Comparison of ENCODE assay signal across 9 mouse cellular contexts in the genomic region with DNA sequence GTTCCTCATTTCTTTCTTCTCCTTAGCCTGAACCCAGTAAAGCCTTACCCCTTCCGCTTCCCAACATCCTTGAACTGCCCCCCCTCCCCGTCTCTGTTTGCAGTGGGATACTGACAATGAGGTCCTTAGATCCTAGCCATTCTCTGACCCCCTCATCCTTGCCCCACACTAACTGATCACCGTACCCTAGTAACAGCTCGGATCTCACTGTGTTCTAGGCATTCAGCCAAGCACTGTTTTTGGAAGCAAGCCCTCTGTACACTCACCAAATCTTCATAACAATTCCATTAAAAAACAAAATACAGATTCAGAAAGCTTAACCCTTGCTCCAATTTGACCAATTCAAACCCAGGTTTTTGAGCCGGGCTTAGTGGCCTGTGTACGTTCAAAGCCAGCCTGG. TPM values are rescaled to one million over a fixed set of nuclear protein-coding genes. Genes with fewer than 3 reads are reported as not detected.
A peak's percentile ranks its signal among the peaks of the same experiment; 100 is the strongest.
DNase-seq lines count a peak whose midpoint lies in the region; ATAC-seq and TF ChIP-seq lines count a peak whose summit lies in the region.
"Had no signal": no experiment of that assay in that cellular context is flagged by ENCODE, and none has a peak within 500 bp of the region (broad histone marks: within the 10 kb centered on the region; RNA-seq: fewer than 3 reads in every experiment).

No protein-coding gene starts in this region.

- DNase-seq in right cerebral cortex, postnatal 4 days, result peak; percentile 47
- DNase-seq in right cerebral cortex, postnatal 36 days (ENCODE audit: low spot score in 2 of 2), result no peak
- DNase-seq in ovary, postnatal 36 days (ENCODE audit: low spot score), result no peak
- no peak for DNase-seq in kidney, postnatal 14 days
- no peak for DNase-seq in embryo, embryonic 9.5 days (ENCODE audit: extremely low spot score)

- H3K9ac ChIP-seq in hindbrain, embryonic 15.5 days, result peak overlapping the region; percentile 22
- peak overlapping the region; percentile 56 for H3K9ac ChIP-seq in neural tube, embryonic 15.5 days (replicated peaks)
- H3K9ac ChIP-seq: liver, embryonic 12.5 days had no signal

- 41% methylated on average over 6 of the region's 6 CpGs for WGBS in hindbrain, embryonic 15.5 days
- WGBS in neural tube, embryonic 15.5 days, result 52% methylated on average over 6 of the region's 6 CpGs

- ATAC-seq in hindbrain, embryonic 15.5 days (ENCODE audit: low FRiP score, low read depth), result no peak
- no peak for ATAC-seq in neural tube, embryonic 15.5 days (ENCODE audit: low FRiP score)

- TF ChIP-seq POLR2A in cortical plate, adult 2 months (IDR thresholded peaks at IDR 0.05; ENCODE audit: extremely low read depth, insufficient read depth, low read length), result no peak

- H3K4me3 ChIP-seq in cortical plate, adult 2 months (ENCODE audit: insufficient read depth, low read length), result peak overlapping the region; percentile 43
- peak overlapping the region; percentile 70 for H3K4me3 ChIP-seq in hindbrain, embryonic 15.5 days
- H3K4me3 ChIP-seq in neural tube, embryonic 15.5 days (replicated peaks), result peak overlapping the region; percentile 73
- H3K4me3 ChIP-seq: liver, embryonic 12.5 days had no signal

- H3K27ac ChIP-seq in cortical plate, adult 2 months (ENCODE audit: insufficient read depth, low read length), result peak overlapping the region; percentile 33; the same call in 1 of the 2 replicates
- peak overlapping the region; percentile 75 for H3K27ac ChIP-seq in hindbrain, embryonic 15.5 days (replicated peaks)
- H3K27ac ChIP-seq in neural tube, embryonic 15.5 days (replicated peaks), result peak overlapping the region; percentile 73
- H3K27ac ChIP-seq: liver, embryonic 12.5 days had no signal

- TF ChIP-seq CTCF in cortical plate, adult 2 months (IDR thresholded peaks at IDR 0.05; ENCODE audit: extremely low read depth, insufficient read depth, low read length), result no peak

- no peaks in the 10 kb centered on the region for H3K9me3 ChIP-seq in hindbrain, embryonic 15.5 days
- H3K9me3 ChIP-seq in neural tube, embryonic 15.5 days (replicated peaks), result no peaks in the 10 kb centered on the region
- H3K9me3 ChIP-seq: liver, embryonic 12.5 days had no signal

- peaks cover 10% of the 10 kb centered on the region for H3K27me3 ChIP-seq in hindbrain, embryonic 15.5 days
- peaks cover 14% of the 10 kb centered on the region for H3K27me3 ChIP-seq in neural tube, embryonic 15.5 days (replicated peaks)

- H3K4me2 ChIP-seq in hindbrain, embryonic 15.5 days, result peak overlapping the region; percentile 92
- H3K4me2 ChIP-seq in neural tube, embryonic 15.5 days, result peak overlapping the region; percentile 90
- H3K4me2 ChIP-seq: liver, embryonic 12.5 days had no signal

- 0 out of 2 replicates have a peak, but pooled peaks cover 1% of the 10 kb centered on the region for H3K4me1 ChIP-seq in cortical plate, adult 2 months (ENCODE audit: control insufficient read depth, insufficient read depth, low read length)
- H3K4me1 ChIP-seq in hindbrain, embryonic 15.5 days (replicated peaks), result peaks cover 55% of the 10 kb centered on the region
- peaks cover 52% of the 10 kb centered on the region for H3K4me1 ChIP-seq in neural tube, embryonic 15.5 days

- peaks cover 7% of the 10 kb centered on the region; the same call in 1 of the 2 replicates for H3K36me3 ChIP-seq in hindbrain, embryonic 15.5 days
- H3K36me3 ChIP-seq in neural tube, embryonic 15.5 days, result peaks cover 7% of the 10 kb centered on the region; the same call in 1 of the 2 replicates
- H3K36me3 ChIP-seq: liver, embryonic 12.5 days had no signal

RNA-seq across cellular contexts. Expression of a gene that starts 3.8 kb away (rescaled TPM):
- polyA plus RNA-seq in cortical plate, adult 2 months (2012; rRNA removed), result 54.9 and 62.0 TPM in 2 replicates
- 6.7 and 6.8 TPM in 2 replicates for polyA plus RNA-seq in hindbrain, embryonic 15.5 days (2015; fragmentation: Nextera tagmentation; extraction: Ambion mirVana)
- polyA plus RNA-seq in neural tube, embryonic 15.5 days (2015; fragmentation: Nextera tagmentation; extraction: Ambion mirVana), result 7.2 and 8.0 TPM in 2 replicates

RNA-seq across cellular contexts. Expression of a gene that starts 22.1 kb away (rescaled TPM):
- polyA plus RNA-seq in cortical plate, adult 2 months (2012; rRNA removed), result 0.26 and 0.61 TPM in 2 replicates
- polyA plus RNA-seq in hindbrain, embryonic 15.5 days (2015; fragmentation: Nextera tagmentation; extraction: Ambion mirVana), result 2.1 and 2.2 TPM in 2 replicates
- 1.1 and 4.9 TPM in 2 replicates for polyA plus RNA-seq in neural tube, embryonic 15.5 days (2015; fragmentation: Nextera tagmentation; extraction: Ambion mirVana)

RNA-seq across cellular contexts. Expression of a gene that starts 40.5 kb away (rescaled TPM):
- polyA plus RNA-seq in cortical plate, adult 2 months (2012; rRNA removed), result 89.5 and 89.6 TPM in 2 replicates
- 60.3 and 70.4 TPM in 2 replicates for polyA plus RNA-seq in hindbrain, embryonic 15.5 days (2015; fragmentation: Nextera tagmentation; extraction: Ambion mirVana)
- polyA plus RNA-seq in neural tube, embryonic 15.5 days (2015; fragmentation: Nextera tagmentation; extraction: Ambion mirVana), result 54.0 and 62.0 TPM in 2 replicates

RNA-seq across cellular contexts. Expression of a gene that starts 45.6 kb away (rescaled TPM):
- 11.1 and 11.6 TPM in 2 replicates for polyA plus RNA-seq in cortical plate, adult 2 months (2012; rRNA removed)
- 27.5 and 29.4 TPM in 2 replicates for polyA plus RNA-seq in hindbrain, embryonic 15.5 days (2015; fragmentation: Nextera tagmentation; extraction: Ambion mirVana)
- 18.8 and 38.9 TPM in 2 replicates for polyA plus RNA-seq in neural tube, embryonic 15.5 days (2015; fragmentation: Nextera tagmentation; extraction: Ambion mirVana)
